Mouse (Mus musculus) E14TG2a.4 (cell line): ENCODE results near the gene Calr3.

ENCODE experiments used
- H3K27me3 ChIP-seq: 2 replicates; pipeline ENCODE4 v1.6.1; 2014; ENCODE audit warnings: low read length, control low read depth; ENCODE audit not compliant: insufficient read depth
- H3K36me3 ChIP-seq: 2 replicates; pipeline ENCODE4 v1.6.1; 2014; ENCODE audit warnings: low read length, control low read depth; ENCODE audit not compliant: insufficient read depth
- H3K4me1 ChIP-seq: replicated peaks from 2 replicates; pipeline ENCODE4 v1.6.1; 2014; ENCODE audit warnings: low read depth, low read length, control low read depth
- H3K4me3 ChIP-seq: replicated peaks from 2 replicates; pipeline ENCODE4 v1.5.1; 2014; ENCODE audit warnings: mild to moderate bottlenecking, low read length
- H3K9me3 ChIP-seq: 2 replicates; pipeline ENCODE4 v1.6.1; 2014; ENCODE audit warnings: low read length, control low read depth
- CTCF ChIP-seq: conservative IDR thresholded peaks from 2 replicates; pipeline ENCODE4 v1.5.1; 2014; ENCODE audit warnings: low read length
- NANOG ChIP-seq: IDR thresholded peaks from 2 replicates; pipeline ENCODE4 v1.6.1; 2014; ENCODE audit warnings: borderline replicate concordance, low read length, mixed read lengths
- POU5F1 ChIP-seq: IDR thresholded peaks from 2 replicates; pipeline ENCODE4 v1.6.1; 2014; ENCODE audit warnings: low read length, borderline replicate concordance

The Calr3 gene

GRCm38 (mm10) chr8:72455317-72455716 is 11.6 kb upstream of the Calr3 start:
- Histone ChIP-seq H3K9me3 (no peaks in the 10 kb centered on the region), H3K36me3 (peaks cover 82% of the 10 kb centered on the region), H3K4me1 (peaks cover 30% of the 10 kb centered on the region), H3K27me3 (no peaks in the 10 kb centered on the region), H3K4me3 (no peak overlapping the region)
- TF ChIP-seq NANOG (no peak), POU5F1 (no peak)

- TF ChIP-seq POU5F1 (no peak), CTCF (peak; percentile 56)
- peaks cover 81% of the 10 kb centered on the region for H3K36me3 ChIP-seq
- H3K27me3 ChIP-seq, result no peaks in the 10 kb centered on the region
- no peak overlapping the region for H3K4me3 ChIP-seq
- H3K9me3 ChIP-seq, result no peaks in the 10 kb centered on the region
- H3K4me1 ChIP-seq, result peaks cover 23% of the 10 kb centered on the region
Observed at GRCm38 (mm10) chr8:72453904-72454303, 10.2 kb upstream of the Calr3 start.

- Histone ChIP-seq H3K4me1 (peaks cover 15% of the 10 kb centered on the region), H3K36me3 (peaks cover 74% of the 10 kb centered on the region), H3K4me3 (no peak overlapping the region), H3K27me3 (no peaks in the 10 kb centered on the region), H3K9me3 (no peaks in the 10 kb centered on the region)
- TF ChIP-seq POU5F1, result no peak
- no peak for TF ChIP-seq CTCF
- no peak for TF ChIP-seq NANOG
Observed at GRCm38 (mm10) chr8:72451516-72451915, 7.8 kb upstream of the Calr3 start.

GRCm38 (mm10) chr8:72445071-72445470 is 1.4 kb upstream of the Calr3 start:
- TF ChIP-seq NANOG (no peak), CTCF (no peak), POU5F1 (no peak)
- Histone ChIP-seq H3K4me3 (no peak overlapping the region), H3K9me3 (no peaks in the 10 kb centered on the region), H3K36me3 (peaks cover 28% of the 10 kb centered on the region), H3K27me3 (no peaks in the 10 kb centered on the region), H3K4me1 (peaks cover 21% of the 10 kb centered on the region)

- Histone ChIP-seq H3K4me3 (peak overlapping the region; percentile 81), H3K27me3 (no peaks in the 10 kb centered on the region), H3K4me1 (peaks cover 21% of the 10 kb centered on the region), H3K36me3 (peaks cover 18% of the 10 kb centered on the region), H3K9me3 (no peaks in the 10 kb centered on the region)
- TF ChIP-seq CTCF, result no peak
- no peak for TF ChIP-seq POU5F1
- TF ChIP-seq NANOG, result no peak
Observed at GRCm38 (mm10) chr8:72443994-72444350, 302 bp upstream of the Calr3 start.

GRCm38 (mm10) chr8:72438248-72439015 is 5.2 kb downstream of the Calr3 start:
- peaks cover 21% of the 10 kb centered on the region for H3K4me1 ChIP-seq
- H3K36me3 ChIP-seq, result no peaks in the 10 kb centered on the region
- H3K9me3 ChIP-seq, result no peaks in the 10 kb centered on the region
- no peaks in the 10 kb centered on the region for H3K27me3 ChIP-seq
- no peak overlapping the region for H3K4me3 ChIP-seq
- TF ChIP-seq CTCF, result no peak
- no peak for TF ChIP-seq POU5F1
- no peak for TF ChIP-seq NANOG

GRCm38 (mm10) chr8:72434952-72435351 is 8.7 kb downstream of the Calr3 start:
- no peaks in the 10 kb centered on the region for H3K36me3 ChIP-seq
- H3K4me3 ChIP-seq, result no peak overlapping the region
- H3K9me3 ChIP-seq, result no peaks in the 10 kb centered on the region
- peaks cover 13% of the 10 kb centered on the region for H3K4me1 ChIP-seq
- TF ChIP-seq POU5F1 (no peak), NANOG (no peak), CTCF (no peak)
- no peaks in the 10 kb centered on the region for H3K27me3 ChIP-seq

GRCm38 (mm10) chr8:72429676-72430075 is 14.0 kb downstream of the Calr3 start:
- Histone ChIP-seq H3K4me3 (peak overlapping the region; percentile 46; the same call in 1 of the 2 replicates), H3K9me3 (no peaks in the 10 kb centered on the region), H3K27me3 (peaks cover 2% of the 10 kb centered on the region; the same call in 1 of the 2 replicates), H3K4me1 (peaks cover 2% of the 10 kb centered on the region; the same call in 1 of the 2 replicates), H3K36me3 (no peaks in the 10 kb centered on the region)
- TF ChIP-seq NANOG (no peak), CTCF (peak; percentile 51)

GRCm38 (mm10) chr8:72422926-72423325 is 20.7 kb downstream of the Calr3 start:
- H3K36me3 ChIP-seq, result peaks cover 22% of the 10 kb centered on the region
- peaks cover 2% of the 10 kb centered on the region; the same call in 1 of the 2 replicates for H3K27me3 ChIP-seq
- peaks cover 42% of the 10 kb centered on the region for H3K4me1 ChIP-seq
- H3K4me3 ChIP-seq, result no peak overlapping the region
- H3K9me3 ChIP-seq, result no peaks in the 10 kb centered on the region
- TF ChIP-seq NANOG (no peak), CTCF (peak; percentile 26; the same call in 1 of the 2 replicates)
